Mouse (Mus musculus): ENCODE results near the gene Mad2l2. TPM values are rescaled to one million over a fixed set of nuclear protein-coding genes. Genes with fewer than 3 reads are reported as not detected.
"Not testable (repeated sequence)": the region's sequence is repeated elsewhere in the genome, so short reads cannot be mapped to it uniquely, and the experiment has no call there.

Gene Mad2l2
- polyA plus RNA-seq, 1 experiment = 28.7 TPM

- DNase-seq (ENCODE audit: low spot score) = no peak
These were observed 39.4 kb downstream of the Mad2l2 start for GRCm38 (mm10) chr4:148169586-148169985.

- DNase-seq (ENCODE audit: low spot score) = no peak
These were observed 40.7 kb downstream of the Mad2l2 start for GRCm38 (mm10) chr4:148170842-148171241.

GRCm38 (mm10) chr4:148171261-148171660 is 41.1 kb downstream of the Mad2l2 start:
- DNase-seq (ENCODE audit: low spot score) = no peak

- no peak for DNase-seq (ENCODE audit: low spot score)
These were observed 43.8 kb downstream of the Mad2l2 start for GRCm38 (mm10) chr4:148173811-148174494.

- DNase-seq (ENCODE audit: low spot score) = no peak
These were observed 44.3 kb downstream of the Mad2l2 start for GRCm38 (mm10) chr4:148174495-148174862.

- not testable (repeated sequence) for DNase-seq (ENCODE audit: low spot score)
These were observed 46.4 kb downstream of the Mad2l2 start for GRCm38 (mm10) chr4:148176603-148177002.

- no peak for DNase-seq (ENCODE audit: low spot score)
These were observed 47.5 kb downstream of the Mad2l2 start for GRCm38 (mm10) chr4:148177716-148178115.

GRCm38 (mm10) chr4:148181483-148181882 is 51.3 kb downstream of the Mad2l2 start:
- no peak for DNase-seq (ENCODE audit: low spot score)

GRCm38 (mm10) chr4:148182363-148182762 is 52.2 kb downstream of the Mad2l2 start:
- DNase-seq (ENCODE audit: low spot score) = no peak

- no peak for DNase-seq (ENCODE audit: low spot score)
These were observed 54.4 kb downstream of the Mad2l2 start for GRCm38 (mm10) chr4:148184564-148184963.

- no peak for DNase-seq (ENCODE audit: low spot score)
These were observed 55.6 kb downstream of the Mad2l2 start for GRCm38 (mm10) chr4:148185819-148186218.

- DNase-seq (ENCODE audit: low spot score) = not testable (repeated sequence)
These were observed 58.6 kb downstream of the Mad2l2 start for GRCm38 (mm10) chr4:148188767-148189166.

- no peak for DNase-seq (ENCODE audit: low spot score)
These were observed 62.6 kb downstream of the Mad2l2 start for GRCm38 (mm10) chr4:148192707-148193245.

GRCm38 (mm10) chr4:148194400-148194799 is 64.2 kb downstream of the Mad2l2 start:
- DNase-seq (ENCODE audit: low spot score) = no peak

Other genes starting within 250 kb of the Mad2l2 start
- 49.7 and 68.9 TPM in 2 replicates for gene Mfn2, start 225.7 kb upstream of the Mad2l2 start, polyA plus RNA-seq (2012; rRNA removed)
- 42.5 and 50.1 TPM in 2 replicates for gene Plod1, start 193.6 kb upstream of the Mad2l2 start, polyA plus RNA-seq (2012; rRNA removed)
- gene 2510039O18Rik, start 189.5 kb upstream of the Mad2l2 start, polyA plus RNA-seq (2012; rRNA removed) = 47.0 and 48.2 TPM in 2 replicates
- 0.09 TPM in 1 of 2 replicates, not detected in the other for gene Nppb, start 144.6 kb upstream of the Mad2l2 start, polyA plus RNA-seq (2012; rRNA removed)
- 0.19 and 0.41 TPM in 2 replicates for gene Nppa, start 129.7 kb upstream of the Mad2l2 start, polyA plus RNA-seq (2012; rRNA removed)
- 8.5 and 9.6 TPM in 2 replicates for gene Clcn6, start 91.6 kb upstream of the Mad2l2 start, polyA plus RNA-seq (2012; rRNA removed)
- 24.7 and 29.1 TPM in 2 replicates for gene Mthfr, start 91.3 kb upstream of the Mad2l2 start, polyA plus RNA-seq (2012; rRNA removed)
- 20.4 and 25.4 TPM in 2 replicates for gene Agtrap, start 42.4 kb upstream of the Mad2l2 start, polyA plus RNA-seq (2012; rRNA removed)
- gene Draxin, start 314 bp downstream of the Mad2l2 start, polyA plus RNA-seq (2012; rRNA removed) = 0.01 and 0.04 TPM in 2 replicates
- gene Fbxo6, start 21.8 kb downstream of the Mad2l2 start, polyA plus RNA-seq (2012; rRNA removed) = 66.4 and 70.1 TPM in 2 replicates
- gene Fbxo44, start 30.1 kb downstream of the Mad2l2 start, polyA plus RNA-seq (2012; rRNA removed) = 18.3 and 19.0 TPM in 2 replicates
- 3.6 and 4.6 TPM in 2 replicates for gene Fbxo2, start 30.2 kb downstream of the Mad2l2 start, polyA plus RNA-seq (2012; rRNA removed)
- 0.01 and 0.06 TPM in 2 replicates for gene Disp3, start 157.6 kb downstream of the Mad2l2 start, polyA plus RNA-seq (2012; rRNA removed)

All from urinary bladder, adult 2 months (tissue).